Mouse (Mus musculus): ENCODE measurements around the gene Tmem171.
A peak's percentile ranks its signal among the peaks of the same experiment; 100 is the strongest.

Gene Tmem171

DNA sequence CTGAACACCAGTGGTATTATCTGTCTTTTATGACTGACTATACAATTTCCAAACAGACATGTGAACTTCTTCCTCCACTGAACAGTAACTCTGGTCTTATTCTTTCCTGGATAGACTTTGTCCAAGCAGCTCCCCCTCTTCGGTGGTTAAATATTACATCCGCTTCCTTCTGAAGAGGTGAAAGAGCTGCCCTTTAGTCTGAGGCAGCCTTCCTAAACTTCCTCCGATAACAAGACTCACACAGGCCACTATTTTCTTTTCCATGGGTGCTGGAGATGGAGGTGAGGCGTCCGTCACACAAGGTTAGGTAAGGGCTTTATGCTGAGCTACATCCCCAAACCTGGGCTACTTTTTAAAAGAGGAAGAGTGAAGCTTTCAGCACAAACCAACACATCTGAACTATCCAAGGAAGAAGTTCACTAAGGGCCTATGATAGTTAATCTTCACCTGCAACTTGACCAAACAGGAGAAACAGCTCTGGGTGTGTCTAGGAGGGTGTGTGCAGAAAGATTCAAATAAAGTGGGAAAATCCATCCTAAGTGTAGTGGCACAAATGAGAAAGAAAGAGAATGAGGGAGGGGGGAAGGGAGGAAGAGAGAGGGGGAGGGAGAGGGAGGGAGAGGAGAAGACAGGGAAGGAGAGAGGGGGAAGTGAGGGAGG is 56.0 kb downstream of the Tmem171 start:
- peak; percentile 81 for DNase-seq

DNA sequence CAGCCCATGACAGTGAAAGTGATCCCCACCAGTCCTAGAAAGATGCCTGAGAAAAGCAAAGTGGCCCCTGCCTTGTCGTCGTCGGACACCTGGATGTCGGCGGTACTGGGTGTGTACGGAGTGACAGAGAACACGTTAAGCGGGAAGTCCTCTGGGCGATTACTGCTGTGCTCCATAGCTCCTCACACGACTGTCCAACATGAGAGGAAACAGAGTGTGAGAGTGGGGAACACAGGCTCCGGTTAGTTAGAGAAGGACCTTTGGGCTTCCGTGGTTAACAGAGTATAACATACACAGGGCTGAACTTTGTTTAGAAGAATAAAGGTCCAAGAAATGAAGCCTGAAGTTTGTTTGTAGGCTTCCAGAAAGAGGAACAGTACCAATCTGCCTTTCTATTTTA is 57.5 kb downstream of the Tmem171 start, which contains the start of gene Tmem174:
Tmem174 (minus strand) TSS at position 266 of the 400 bp plus-strand sequence.
- peak; percentile 69 for DNase-seq

DNA sequence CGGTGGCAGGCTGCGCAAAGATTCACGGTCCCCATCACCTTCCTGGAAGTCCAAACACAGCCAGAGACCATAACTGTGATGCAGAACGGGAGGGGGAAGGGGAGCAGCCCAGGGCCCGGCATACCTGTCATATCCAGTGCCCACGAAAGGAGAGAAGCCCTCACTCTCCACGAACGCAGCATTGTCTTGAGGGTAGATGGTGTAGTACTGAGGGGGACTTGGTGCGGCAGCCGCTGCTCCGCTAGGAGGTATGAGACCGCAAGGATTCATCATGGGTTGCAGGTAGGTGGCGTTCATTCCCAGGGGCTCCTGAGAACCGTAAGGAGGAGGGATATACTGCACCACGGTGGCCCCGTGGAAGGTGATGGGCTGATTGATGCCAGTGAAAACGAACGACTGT is 58.1 kb downstream of the Tmem171 start:
- DNase-seq = no peak
